Mouse (Mus musculus) E14TG2a.4 (cell line): ENCODE data around the gene Elob.

Experiments
- CTCF ChIP-seq: conservative IDR thresholded peaks from 2 replicates; pipeline ENCODE4 v1.5.1; 2014; ENCODE audit warnings: low read length
- NANOG ChIP-seq: IDR thresholded peaks from 2 replicates; pipeline ENCODE4 v1.6.1; 2014; ENCODE audit warnings: borderline replicate concordance, low read length, mixed read lengths
- POU5F1 ChIP-seq: IDR thresholded peaks from 2 replicates; pipeline ENCODE4 v1.6.1; 2014; ENCODE audit warnings: low read length, borderline replicate concordance

DNA sequence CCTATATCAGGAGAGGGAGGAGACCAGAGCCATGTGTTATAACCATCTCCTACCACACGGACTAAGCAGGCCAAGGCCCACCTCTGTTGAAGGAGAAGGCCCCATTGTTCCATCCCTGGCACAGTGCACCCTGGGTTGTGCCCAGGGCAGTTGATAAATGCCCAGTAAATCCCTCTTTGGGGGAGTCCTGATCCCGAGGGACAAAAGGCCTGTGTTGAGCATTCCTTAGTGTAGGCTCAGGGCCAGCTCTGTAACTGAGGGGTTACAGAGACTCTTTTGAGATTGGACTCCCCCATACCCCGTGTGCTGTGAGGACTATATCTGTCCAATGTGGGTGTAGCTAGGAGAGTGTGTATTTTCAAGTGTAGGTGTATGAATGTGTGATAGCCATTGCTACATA, 47.8 kb upstream of the Elob start:
- no peak for TF ChIP-seq CTCF
- TF ChIP-seq NANOG: no peak
- TF ChIP-seq POU5F1: no peak
